Mouse (Mus musculus) layer of hippocampus, postnatal 14 days (tissue): ENCODE data around the gene Glb1l. TPM values are rescaled to one million over a fixed set of nuclear protein-coding genes. Genes with fewer than 3 reads are reported as not detected.
"Not testable (repeated sequence)": the region's sequence is repeated elsewhere in the genome, so short reads cannot be mapped to it uniquely, and the experiment has no call there.

Experiments
- DNase-seq, 2 experiments: peaks; one replicate each; pipeline ENCODE4 v3.0.0; 2021 to 2022; ENCODE audit warnings: low spot score in 2 of 2, mixed read lengths in 1 of 2
- long read RNA-seq, 2 experiments: library from polyadenylated mRNA; stranded (forward); transcript quantifications; one replicate each; pipeline ENCODE4 v2.0.0; 2021
- total RNA-seq, 2 experiments: library from RNA; stranded (reverse); gene quantifications; 2 replicates each; pipeline ENCODE4 v1.2.3; 2021

Glb1l gene
- total RNA-seq: 10 to 100 TPM; 21.3 to 21.7 TPM
- long read RNA-seq, experiment 1, partial matches to known transcripts: 4 of 9 reads
- long read RNA-seq, experiment 1, other reads (novel, unspliced or antisense): 4 of 9 reads
- long read RNA-seq, experiment 2, partial matches to known transcripts: 6 of 12 reads
- long read RNA-seq, experiment 2, other reads (novel, unspliced or antisense): 5 of 12 reads

DNA sequence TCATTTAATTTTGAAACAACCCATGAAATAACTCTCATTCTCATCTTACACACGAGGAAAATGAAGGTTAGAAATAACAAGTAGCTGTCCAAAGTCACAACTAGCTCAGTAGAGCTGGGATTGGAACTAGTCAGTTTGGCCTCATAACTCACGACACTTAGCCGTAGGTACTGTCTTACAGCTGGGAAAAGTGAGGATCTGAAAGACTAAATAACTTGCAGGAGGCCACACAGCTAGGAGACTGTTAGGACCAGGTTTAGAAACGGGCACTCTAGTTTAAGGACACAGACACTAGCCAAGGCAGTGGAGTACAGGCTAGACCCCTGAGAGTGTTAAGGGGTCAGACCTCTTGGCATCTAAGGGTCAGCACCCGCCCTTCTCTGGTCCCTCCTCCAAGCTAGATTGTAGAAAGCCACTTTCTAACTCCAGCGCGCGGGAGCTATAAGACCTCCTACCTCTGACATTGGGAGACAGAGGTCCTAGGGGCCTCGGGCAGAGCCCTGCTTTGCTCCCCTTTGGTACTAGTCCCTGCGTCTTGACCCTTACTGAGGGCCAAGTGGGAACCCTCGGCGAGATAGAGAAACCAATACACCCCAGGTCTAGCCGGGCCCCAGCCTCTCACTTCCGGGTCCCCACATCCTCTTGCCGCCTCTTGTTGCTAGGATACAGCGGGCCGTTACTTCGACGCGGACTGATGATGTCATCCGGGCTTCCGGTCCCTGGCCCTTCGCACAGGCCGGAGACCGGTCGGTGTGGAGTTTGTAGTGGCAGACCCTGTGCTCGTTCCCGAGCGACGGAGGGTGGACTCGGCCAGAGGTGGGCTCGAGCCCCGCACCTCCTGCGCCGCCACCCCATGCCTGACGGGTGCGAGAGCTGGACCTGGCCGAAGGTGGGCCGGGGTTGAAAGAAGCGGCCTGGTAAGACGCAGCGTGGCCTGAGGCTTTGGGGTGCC lies at the start of gene Glb1l, which contains the start of gene Stk16:
Gene Glb1l, minus strand, starts transcription at position 678 of the 952 bp plus-strand sequence.
Gene Stk16, plus strand, starts transcription at position 703 of the 952 bp plus-strand sequence.
- DNase-seq: peak; percentile 94 to 98

DNA sequence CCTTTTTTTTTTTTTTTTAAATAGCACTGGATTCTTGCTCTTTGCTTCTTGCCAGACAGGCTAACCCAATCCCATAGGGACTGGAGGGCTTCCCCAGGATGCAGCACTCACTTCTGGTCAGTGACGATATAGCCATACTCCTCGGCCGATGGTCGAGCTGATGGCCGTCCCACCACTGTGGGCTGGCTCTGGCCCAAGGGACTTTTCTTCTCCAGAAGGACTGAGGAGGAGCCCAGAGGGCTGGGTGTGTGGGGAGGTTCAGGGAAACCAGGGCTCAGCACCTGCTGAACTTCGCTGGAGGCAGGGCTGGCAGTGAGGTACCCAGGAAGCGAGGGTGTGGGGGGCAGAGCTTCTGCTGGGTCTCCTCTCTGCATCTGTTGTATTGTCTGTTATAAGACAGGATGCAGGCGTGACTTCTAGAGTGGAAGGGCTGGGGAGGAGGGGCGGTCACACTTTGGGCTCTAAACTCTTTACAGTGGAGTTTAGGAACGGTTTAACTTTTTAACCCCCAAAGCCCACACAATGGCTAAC lies 45.0 kb upstream of the Glb1l start:
- DNase-seq: no peak

GRCm38 (mm10) chr1:75254625-75255013 lies 44.0 kb upstream of the Glb1l start:
- DNase-seq: no peak

DNA sequence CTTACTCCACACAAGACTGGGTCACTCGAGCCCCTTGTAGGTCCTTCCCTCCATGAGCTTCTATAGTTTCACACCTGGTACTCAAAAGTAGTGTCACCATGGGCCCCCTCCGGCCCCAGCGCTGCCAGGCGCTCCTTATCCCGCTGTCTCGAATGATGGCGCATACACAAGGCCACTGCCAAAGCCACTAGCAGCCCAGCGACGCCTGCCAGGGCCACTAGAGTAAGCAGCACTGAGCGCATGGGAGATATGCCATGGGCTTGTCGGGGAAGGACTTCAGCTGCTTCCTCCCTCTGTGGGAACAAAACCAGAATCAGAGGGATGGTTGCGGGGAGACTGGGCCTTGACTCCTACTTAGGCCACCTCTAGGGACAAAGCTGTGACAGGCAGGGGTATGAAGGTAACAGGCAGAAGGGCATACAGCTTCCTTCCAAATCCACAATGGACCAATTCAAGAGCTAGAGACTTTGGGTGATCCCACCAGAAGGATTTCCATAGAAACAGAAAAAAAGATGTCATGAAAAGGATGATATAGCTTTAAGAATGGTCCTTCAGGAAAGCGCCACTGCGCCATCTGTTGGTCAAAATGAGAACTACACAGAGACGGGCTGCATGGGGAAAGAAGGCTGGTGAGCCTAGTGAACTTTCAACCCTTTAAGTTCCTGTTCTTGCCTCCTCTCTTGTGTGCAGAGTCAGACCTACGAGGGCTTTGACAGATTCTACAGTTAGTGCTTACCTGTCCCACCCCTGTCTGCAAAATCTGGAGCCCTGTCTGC lies 43.4 kb upstream of the Glb1l start:
- peak; percentile 86 to 88 for DNase-seq

GRCm38 (mm10) chr1:75253029-75253428 lies 42.4 kb upstream of the Glb1l start:
- no peak for DNase-seq

DNA sequence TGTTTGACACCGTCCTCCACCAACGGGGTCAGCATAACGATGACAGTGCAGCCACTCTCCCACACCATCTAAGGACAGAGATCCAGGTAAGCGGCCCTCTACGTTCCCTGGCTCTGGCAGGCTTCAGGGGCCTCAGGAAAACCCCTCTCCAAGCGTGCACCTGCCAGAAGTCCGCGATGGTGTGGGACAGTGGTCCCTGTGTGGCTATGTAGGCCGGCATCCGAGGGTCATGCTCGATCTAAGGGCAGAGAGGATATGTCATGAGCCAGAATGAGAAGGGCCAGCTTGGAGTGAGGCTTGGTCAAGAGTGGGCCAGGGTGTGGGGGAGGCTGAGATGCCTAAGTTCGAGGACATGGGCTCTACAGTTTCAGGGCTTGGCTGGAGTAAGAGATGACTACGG lies 41.7 kb upstream of the Glb1l start:
- no peak for DNase-seq

- no peak for DNase-seq
These were observed 40.7 kb upstream of the Glb1l start for GRCm38 (mm10) chr1:75251112-75251970.

DNA sequence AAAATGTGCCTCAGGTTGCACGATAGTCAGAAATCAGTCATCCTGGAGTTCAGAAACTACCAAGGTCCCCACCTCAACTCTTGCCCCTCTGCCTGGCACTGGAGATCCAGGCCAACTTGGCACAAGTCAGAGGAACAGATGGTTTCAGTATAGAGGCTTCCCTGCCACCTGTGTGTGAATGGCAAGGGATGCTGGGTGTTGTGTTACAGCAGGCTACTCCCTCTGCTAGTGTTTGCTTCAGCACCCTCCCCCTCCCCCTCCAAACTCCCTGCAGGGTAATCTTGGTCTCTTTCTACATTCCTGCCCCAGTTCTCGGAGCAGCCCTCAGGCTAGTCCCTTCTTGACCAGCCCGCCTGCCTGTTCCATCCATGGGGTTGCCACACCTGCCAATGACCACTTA lies 39.9 kb upstream of the Glb1l start:
- DNase-seq: no peak

GRCm38 (mm10) chr1:75248041-75248772 lies 37.6 kb upstream of the Glb1l start:
- no peak for DNase-seq

- no peak for DNase-seq
These were observed 36.7 kb upstream of the Glb1l start for GRCm38 (mm10) chr1:75247071-75247930.

GRCm38 (mm10) chr1:75244836-75245235 lies 34.2 kb upstream of the Glb1l start:
- peak in 1 of 2 experiments; percentile 73 for DNase-seq

- DNase-seq: no peak
These were observed 33.7 kb upstream of the Glb1l start for GRCm38 (mm10) chr1:75244175-75244826.

DNA sequence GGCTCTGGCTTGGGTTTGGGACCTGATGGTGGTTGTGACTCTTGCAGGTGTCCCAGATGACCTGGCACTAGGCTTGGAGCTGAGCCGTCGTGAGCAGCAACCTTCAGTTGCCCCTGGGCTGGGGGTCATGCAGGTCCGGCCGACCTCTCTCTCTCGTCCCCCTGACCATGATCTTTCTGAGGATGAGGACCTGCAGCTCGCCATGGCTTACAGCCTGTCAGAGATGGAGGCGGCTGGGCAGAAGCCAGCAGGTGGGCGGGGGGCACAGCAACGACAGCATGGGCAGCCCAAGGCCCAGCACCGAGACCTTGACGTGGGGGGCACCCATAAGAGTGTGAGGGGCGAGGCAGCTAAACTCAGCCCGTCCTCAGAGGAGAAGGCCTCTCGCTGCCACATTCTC lies 32.8 kb upstream of the Glb1l start:
- no peak for DNase-seq

GRCm38 (mm10) chr1:75239591-75239990 lies 29.0 kb upstream of the Glb1l start:
- no peak for DNase-seq

- DNase-seq: peak; percentile 72 to 86
These were observed 25.8 kb upstream of the Glb1l start, which contains the start of gene Dnajb2 for GRCm38 (mm10) chr1:75236117-75237050. TSS of gene Dnajb2 (plus strand) at chr1:75236406.

- no peak for DNase-seq
These were observed 24.0 kb upstream of the Glb1l start for GRCm38 (mm10) chr1:75234606-75235005.

- DNase-seq: not testable (repeated sequence)
These were observed 21.9 kb upstream of the Glb1l start for GRCm38 (mm10) chr1:75232489-75232888.
